Mouse (Mus musculus): Measurements from ENCODE around the gene Rflnb. TPM values are rescaled to one million over a fixed set of nuclear protein-coding genes. Genes with fewer than 3 reads are reported as not detected.

Rflnb gene
- total and polyA plus RNA-seq, 2 experiments from 2014 or later = 16.4 to 24.1 TPM

GRCm38 (mm10) chr11:76065521-76066095 is 38.0 kb upstream of the Rflnb start:
- ATAC-seq (ENCODE audit: insufficient read depth, low read depth) (no peak), DNase-seq (ENCODE audit: low spot score) (no peak)
- TF ChIP-seq CTCF (IDR thresholded peaks at IDR 0.05; ENCODE audit: low read depth) = no peak
- no peak for TF ChIP-seq EP300 (IDR thresholded peaks at IDR 0.05; ENCODE audit: low read depth)
- H3K9ac ChIP-seq (replicated peaks; ENCODE audit: low read depth, low read length) = no peak overlapping the region
- 46% methylated on average over 9 of the region's 9 CpGs for WGBS
- H3K4me2 ChIP-seq (ENCODE audit: low read depth, low read length) = no peak overlapping the region
- H3K4me3 ChIP-seq (ENCODE audit: low read depth, low read length) = no peak overlapping the region
- no peaks in the 10 kb centered on the region; the same call in 1 of the 2 replicates for H3K36me3 ChIP-seq (replicated peaks; ENCODE audit: control insufficient read depth, insufficient read depth, low read length)
- no peaks in the 10 kb centered on the region for H3K9me3 ChIP-seq (replicated peaks; ENCODE audit: control insufficient read depth, low read length)
- peaks cover 19% of the 10 kb centered on the region for H3K4me1 ChIP-seq (ENCODE audit: control insufficient read depth, insufficient read depth)
- H3K27me3 ChIP-seq (ENCODE audit: control insufficient read depth, insufficient read depth, low read length) = no peaks in the 10 kb centered on the region
- H3K27ac ChIP-seq (ENCODE audit: low read depth) = no peak overlapping the region

- Histone ChIP-seq H3K4me2 (ENCODE audit: low read depth, low read length) (no peak overlapping the region), H3K4me1 (ENCODE audit: control insufficient read depth, insufficient read depth) (peaks cover 24% of the 10 kb centered on the region), H3K27me3 (ENCODE audit: control insufficient read depth, insufficient read depth, low read length) (no peaks in the 10 kb centered on the region), H3K36me3 (replicated peaks; ENCODE audit: control insufficient read depth, insufficient read depth, low read length) (no peaks in the 10 kb centered on the region; the same call in 1 of the 2 replicates), H3K9ac (replicated peaks; ENCODE audit: low read depth, low read length) (no peak overlapping the region), H3K4me3 (ENCODE audit: low read depth, low read length) (no peak overlapping the region), H3K27ac (ENCODE audit: low read depth) (no peak overlapping the region), H3K9me3 (replicated peaks; ENCODE audit: control insufficient read depth, low read length) (no peaks in the 10 kb centered on the region)
- DNase-seq (ENCODE audit: low spot score) = no peak
- no peak for TF ChIP-seq EP300 (IDR thresholded peaks at IDR 0.05; ENCODE audit: low read depth)
- no peak for TF ChIP-seq CTCF (IDR thresholded peaks at IDR 0.05; ENCODE audit: low read depth)
- WGBS = 83% methylated on average over 7 of the region's 7 CpGs
- ATAC-seq (ENCODE audit: insufficient read depth, low read depth) = no peak
These were observed 36.8 kb upstream of the Rflnb start for GRCm38 (mm10) chr11:76064411-76064810.

- H3K27ac ChIP-seq (ENCODE audit: low read depth) = no peak overlapping the region
- TF ChIP-seq EP300 (IDR thresholded peaks at IDR 0.05; ENCODE audit: low read depth) (no peak), CTCF (IDR thresholded peaks at IDR 0.05; ENCODE audit: low read depth) (no peak)
- 0 out of 2 replicates have a peak, but pooled peaks cover 3% of the 10 kb centered on the region for H3K36me3 ChIP-seq (replicated peaks; ENCODE audit: control insufficient read depth, insufficient read depth, low read length)
- peaks cover 20% of the 10 kb centered on the region for H3K4me1 ChIP-seq (ENCODE audit: control insufficient read depth, insufficient read depth)
- H3K4me3 ChIP-seq (ENCODE audit: low read depth, low read length) = no peak overlapping the region
- H3K4me2 ChIP-seq (ENCODE audit: low read depth, low read length) = no peak overlapping the region
- no peaks in the 10 kb centered on the region for H3K9me3 ChIP-seq (replicated peaks; ENCODE audit: control insufficient read depth, low read length)
- no peaks in the 10 kb centered on the region for H3K27me3 ChIP-seq (ENCODE audit: control insufficient read depth, insufficient read depth, low read length)
- 93% methylated on average over 2 of the region's 2 CpGs for WGBS
- DNase-seq (ENCODE audit: low spot score) (no peak), ATAC-seq (ENCODE audit: insufficient read depth, low read depth) (no peak)
- no peak overlapping the region for H3K9ac ChIP-seq (replicated peaks; ENCODE audit: low read depth, low read length)
These were observed 33.3 kb upstream of the Rflnb start for GRCm38 (mm10) chr11:76060906-76061305.

GRCm38 (mm10) chr11:76059971-76060370 is 32.4 kb upstream of the Rflnb start:
- Histone ChIP-seq H3K27me3 (ENCODE audit: control insufficient read depth, insufficient read depth, low read length) (no peaks in the 10 kb centered on the region), H3K4me3 (ENCODE audit: low read depth, low read length) (no peak overlapping the region), H3K4me2 (ENCODE audit: low read depth, low read length) (no peak overlapping the region), H3K4me1 (ENCODE audit: control insufficient read depth, insufficient read depth) (peaks cover 11% of the 10 kb centered on the region; the same call in 1 of the 2 replicates), H3K9me3 (replicated peaks; ENCODE audit: control insufficient read depth, low read length) (no peaks in the 10 kb centered on the region), H3K36me3 (replicated peaks; ENCODE audit: control insufficient read depth, insufficient read depth, low read length) (0 out of 2 replicates have a peak, but pooled peaks cover 3% of the 10 kb centered on the region), H3K9ac (replicated peaks; ENCODE audit: low read depth, low read length) (no peak overlapping the region), H3K27ac (ENCODE audit: low read depth) (peak overlapping the region; percentile 48; the same call in 1 of the 2 replicates)
- 58% methylated on average over 7 of the region's 7 CpGs for WGBS
- DNase-seq (ENCODE audit: low spot score) = no peak
- no peak for TF ChIP-seq CTCF (IDR thresholded peaks at IDR 0.05; ENCODE audit: low read depth)
- TF ChIP-seq EP300 (IDR thresholded peaks at IDR 0.05; ENCODE audit: low read depth) = no peak
- no peak for ATAC-seq (ENCODE audit: insufficient read depth, low read depth)

- 0 out of 2 replicates have a peak, but pooled peaks cover 3% of the 10 kb centered on the region for H3K36me3 ChIP-seq (replicated peaks; ENCODE audit: control insufficient read depth, insufficient read depth, low read length)
- H3K27me3 ChIP-seq (ENCODE audit: control insufficient read depth, insufficient read depth, low read length) = no peaks in the 10 kb centered on the region
- ATAC-seq (ENCODE audit: insufficient read depth, low read depth) (no peak), DNase-seq (ENCODE audit: low spot score) (no peak)
- H3K27ac ChIP-seq (ENCODE audit: low read depth) = no peak overlapping the region
- TF ChIP-seq CTCF (IDR thresholded peaks at IDR 0.05; ENCODE audit: low read depth) (peak; percentile 29), EP300 (IDR thresholded peaks at IDR 0.05; ENCODE audit: low read depth) (no peak)
- 0 out of 2 replicates have a peak, but pooled peaks cover 5% of the 10 kb centered on the region for H3K4me1 ChIP-seq (ENCODE audit: control insufficient read depth, insufficient read depth)
- H3K9ac ChIP-seq (replicated peaks; ENCODE audit: low read depth, low read length) = no peak overlapping the region
- no peak overlapping the region for H3K4me2 ChIP-seq (ENCODE audit: low read depth, low read length)
- H3K9me3 ChIP-seq (replicated peaks; ENCODE audit: control insufficient read depth, low read length) = no peaks in the 10 kb centered on the region
- H3K4me3 ChIP-seq (ENCODE audit: low read depth, low read length) = no peak overlapping the region
- 26% methylated on average over 3 of the region's 3 CpGs for whole genome bisulfite sequencing
These were observed 28.9 kb upstream of the Rflnb start for GRCm38 (mm10) chr11:76056487-76056886.

- Histone ChIP-seq H3K36me3 (replicated peaks; ENCODE audit: control insufficient read depth, insufficient read depth, low read length) (0 out of 2 replicates have a peak, but pooled peaks cover under 1% of the 10 kb centered on the region), H3K9me3 (replicated peaks; ENCODE audit: control insufficient read depth, low read length) (no peaks in the 10 kb centered on the region), H3K27me3 (ENCODE audit: control insufficient read depth, insufficient read depth, low read length) (no peaks in the 10 kb centered on the region), H3K9ac (replicated peaks; ENCODE audit: low read depth, low read length) (no peak overlapping the region), H3K4me1 (ENCODE audit: control insufficient read depth, insufficient read depth) (no peaks in the 10 kb centered on the region), H3K27ac (ENCODE audit: low read depth) (no peak overlapping the region), H3K4me3 (ENCODE audit: low read depth, low read length) (no peak overlapping the region), H3K4me2 (ENCODE audit: low read depth, low read length) (no peak overlapping the region)
- TF ChIP-seq CTCF (IDR thresholded peaks at IDR 0.05; ENCODE audit: low read depth) (no peak), EP300 (IDR thresholded peaks at IDR 0.05; ENCODE audit: low read depth) (no peak)
- WGBS = 84% methylated on average over 5 of the region's 5 CpGs
- ATAC-seq (ENCODE audit: insufficient read depth, low read depth) = no peak
- no peak for DNase-seq (ENCODE audit: low spot score)
These were observed 24.9 kb upstream of the Rflnb start for GRCm38 (mm10) chr11:76052496-76052895.
